Mouse (Mus musculus): ENCODE measurements around the gene Slit2. TPM values are rescaled to one million over a fixed set of nuclear protein-coding genes. Genes with fewer than 3 reads are reported as not detected.

Slit2 gene
- polyA plus RNA-seq, 1 experiment from 2014 or later = 47.2 TPM

DNA sequence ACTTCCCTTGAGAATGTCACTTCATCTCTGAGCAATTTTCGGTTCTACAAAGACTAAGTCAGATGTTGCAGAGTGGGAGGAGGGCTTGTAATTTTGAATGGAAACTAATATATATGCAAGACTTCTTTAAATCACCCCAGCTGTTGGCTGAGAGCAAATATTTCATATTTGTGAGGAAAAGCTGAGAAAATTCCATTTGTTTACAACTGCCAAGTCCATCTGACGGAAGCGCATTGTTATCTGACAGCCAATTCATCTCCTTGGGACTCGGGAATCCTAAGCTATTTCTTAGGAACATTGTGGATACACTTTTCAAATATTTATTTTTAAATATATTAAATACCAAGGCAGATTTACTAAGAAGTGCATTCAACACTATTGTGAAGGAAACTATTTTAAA is 8.0 kb downstream of the Slit2 start:
- no peak overlapping the region for H3K4me2 ChIP-seq
- no peak for ATAC-seq (ENCODE audit: low read depth)

GRCm38 (mm10) chr5:48003708-48004415 is 20.9 kb downstream of the Slit2 start:
- Histone ChIP-seq H3K4me1 (replicated peaks) (peaks cover 5% of the 10 kb centered on the region), H3K9ac (no peak overlapping the region), H3K27me3 (no peaks in the 10 kb centered on the region), H3K4me3 (no peak overlapping the region), H3K27ac (replicated peaks) (no peak overlapping the region), H3K36me3 (no peaks in the 10 kb centered on the region), H3K9me3 (no peaks in the 10 kb centered on the region), H3K4me2 (no peak overlapping the region)
- no peak for ATAC-seq (ENCODE audit: low read depth)
- 50% methylated on average over 12 of the region's 12 CpGs for WGBS

More for the DNA sequence above, 8.0 kb downstream of the Slit2 start:
- no peak overlapping the region for H3K9ac ChIP-seq
- no peaks in the 10 kb centered on the region for H3K9me3 ChIP-seq
- H3K27me3 ChIP-seq = no peaks in the 10 kb centered on the region
- WGBS = 82% methylated on average over 4 of the region's 4 CpGs
- no peak overlapping the region for H3K4me3 ChIP-seq
- peaks cover 8% of the 10 kb centered on the region; the same call in 1 of the 2 replicates for H3K36me3 ChIP-seq
- peaks cover 27% of the 10 kb centered on the region for H3K4me1 ChIP-seq (replicated peaks)
- H3K27ac ChIP-seq (replicated peaks) = no peak overlapping the region

DNA sequence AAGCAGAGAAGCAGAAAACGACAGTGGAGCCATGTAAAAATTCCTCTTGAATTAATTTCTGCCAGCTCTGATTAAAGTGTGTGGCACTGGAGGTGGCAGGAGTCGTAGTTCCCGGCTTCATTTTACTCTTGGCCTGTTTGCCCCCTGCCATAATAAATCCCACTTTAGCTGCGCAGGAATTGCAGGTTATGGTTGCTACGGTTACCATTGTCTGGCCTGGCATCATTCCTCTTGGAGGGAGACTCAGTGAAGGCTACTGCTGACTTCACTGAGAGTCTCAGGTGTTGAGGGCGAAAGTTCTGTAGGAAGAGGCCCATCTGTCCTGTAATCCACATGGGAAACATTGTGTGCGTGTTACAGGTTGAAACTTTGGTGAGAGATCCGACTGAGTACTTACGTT is 22.6 kb downstream of the Slit2 start:
- Histone ChIP-seq H3K4me3 (no peak overlapping the region), H3K9me3 (no peaks in the 10 kb centered on the region), H3K36me3 (no peaks in the 10 kb centered on the region), H3K9ac (no peak overlapping the region), H3K27me3 (no peaks in the 10 kb centered on the region), H3K4me2 (no peak overlapping the region), H3K27ac (replicated peaks) (no peak overlapping the region), H3K4me1 (replicated peaks) (peaks cover 5% of the 10 kb centered on the region)
- no peak for ATAC-seq (ENCODE audit: low read depth)
- 38% methylated on average over 9 of the region's 9 CpGs for WGBS

- ATAC-seq (ENCODE audit: low read depth) = no peak
- Histone ChIP-seq H3K4me2 (no peak overlapping the region), H3K9ac (no peak overlapping the region), H3K27ac (replicated peaks) (no peak overlapping the region), H3K9me3 (no peaks in the 10 kb centered on the region), H3K36me3 (no peaks in the 10 kb centered on the region), H3K4me3 (no peak overlapping the region), H3K27me3 (no peaks in the 10 kb centered on the region), H3K4me1 (replicated peaks) (peaks cover 5% of the 10 kb centered on the region)
Observed at GRCm38 (mm10) chr5:48006059-48006458, 23.1 kb downstream of the Slit2 start.

GRCm38 (mm10) chr5:48023441-48023840 is 40.5 kb downstream of the Slit2 start:
- WGBS = 74% methylated on average over 4 of the region's 4 CpGs
- Histone ChIP-seq H3K4me1 (replicated peaks) (no peaks in the 10 kb centered on the region), H3K36me3 (no peaks in the 10 kb centered on the region), H3K27ac (replicated peaks) (no peak overlapping the region), H3K4me3 (no peak overlapping the region), H3K27me3 (no peaks in the 10 kb centered on the region), H3K9ac (no peak overlapping the region), H3K4me2 (no peak overlapping the region), H3K9me3 (no peaks in the 10 kb centered on the region)
- ATAC-seq (ENCODE audit: low read depth) = no peak

DNA sequence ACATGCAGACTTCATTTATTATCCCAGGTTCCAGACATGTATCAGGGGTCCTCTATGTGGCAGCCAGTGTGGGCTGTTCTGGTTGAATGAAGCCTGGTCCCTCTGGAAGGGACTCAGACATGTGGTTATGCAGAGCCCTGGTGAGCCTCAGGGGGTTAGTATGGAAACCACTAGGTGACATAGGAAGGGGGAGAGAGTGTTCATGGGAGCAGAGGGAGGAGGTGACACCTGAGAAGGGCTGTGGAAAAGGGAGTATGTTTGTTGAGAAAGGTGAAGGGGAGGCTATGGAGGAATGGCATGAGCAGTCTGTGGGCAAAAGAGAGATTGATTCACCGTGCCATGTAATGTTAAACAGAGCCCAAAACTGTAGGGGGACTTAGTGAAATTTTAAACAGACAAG is 51.9 kb downstream of the Slit2 start:
- H3K27ac ChIP-seq (replicated peaks) = 0 out of 2 replicates have a peak overlapping the region, but pooled peaks have one; percentile 6
- H3K36me3 ChIP-seq = no peaks in the 10 kb centered on the region
- no peak overlapping the region for H3K4me2 ChIP-seq
- whole genome bisulfite sequencing = 84% methylated on average over 1 of the region's 1 CpGs
- no peak overlapping the region for H3K9ac ChIP-seq
- no peaks in the 10 kb centered on the region for H3K9me3 ChIP-seq
- H3K4me1 ChIP-seq (replicated peaks) = peaks cover 5% of the 10 kb centered on the region; the same call in 1 of the 2 replicates
- no peaks in the 10 kb centered on the region for H3K27me3 ChIP-seq
- ATAC-seq (ENCODE audit: low read depth) = no peak
- no peak overlapping the region for H3K4me3 ChIP-seq

DNA sequence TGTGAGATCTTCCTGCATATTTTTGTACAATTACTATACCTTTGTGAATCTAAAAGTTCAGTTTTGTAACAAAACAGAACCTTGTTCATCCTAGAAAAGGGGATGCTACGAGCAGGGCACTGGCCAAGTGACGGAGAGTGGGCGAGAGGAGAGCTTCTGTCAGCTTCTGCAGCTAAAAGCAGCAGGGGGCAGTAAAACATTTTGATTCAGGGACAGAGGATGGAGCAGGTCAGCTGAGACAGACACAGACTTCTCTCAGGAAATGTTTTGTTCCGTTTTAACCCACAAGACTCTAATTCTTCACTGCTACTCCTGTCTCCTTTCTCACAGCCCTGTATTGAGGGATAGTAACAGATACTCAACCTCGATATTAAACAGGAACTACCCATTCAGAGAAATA is 55.1 kb downstream of the Slit2 start:
- H3K4me1 ChIP-seq (replicated peaks) = peaks cover 5% of the 10 kb centered on the region; the same call in 1 of the 2 replicates
- 46% methylated on average over 5 of the region's 5 CpGs for WGBS
- H3K27me3 ChIP-seq = no peaks in the 10 kb centered on the region
- no peak overlapping the region for H3K9ac ChIP-seq
- H3K27ac ChIP-seq (replicated peaks) = no peak overlapping the region
- no peak overlapping the region for H3K4me3 ChIP-seq
- peak; percentile 43; the same call in 1 of the 2 replicates for ATAC-seq (ENCODE audit: low read depth)
- no peaks in the 10 kb centered on the region for H3K36me3 ChIP-seq
- no peaks in the 10 kb centered on the region for H3K9me3 ChIP-seq
- no peak overlapping the region for H3K4me2 ChIP-seq

DNA sequence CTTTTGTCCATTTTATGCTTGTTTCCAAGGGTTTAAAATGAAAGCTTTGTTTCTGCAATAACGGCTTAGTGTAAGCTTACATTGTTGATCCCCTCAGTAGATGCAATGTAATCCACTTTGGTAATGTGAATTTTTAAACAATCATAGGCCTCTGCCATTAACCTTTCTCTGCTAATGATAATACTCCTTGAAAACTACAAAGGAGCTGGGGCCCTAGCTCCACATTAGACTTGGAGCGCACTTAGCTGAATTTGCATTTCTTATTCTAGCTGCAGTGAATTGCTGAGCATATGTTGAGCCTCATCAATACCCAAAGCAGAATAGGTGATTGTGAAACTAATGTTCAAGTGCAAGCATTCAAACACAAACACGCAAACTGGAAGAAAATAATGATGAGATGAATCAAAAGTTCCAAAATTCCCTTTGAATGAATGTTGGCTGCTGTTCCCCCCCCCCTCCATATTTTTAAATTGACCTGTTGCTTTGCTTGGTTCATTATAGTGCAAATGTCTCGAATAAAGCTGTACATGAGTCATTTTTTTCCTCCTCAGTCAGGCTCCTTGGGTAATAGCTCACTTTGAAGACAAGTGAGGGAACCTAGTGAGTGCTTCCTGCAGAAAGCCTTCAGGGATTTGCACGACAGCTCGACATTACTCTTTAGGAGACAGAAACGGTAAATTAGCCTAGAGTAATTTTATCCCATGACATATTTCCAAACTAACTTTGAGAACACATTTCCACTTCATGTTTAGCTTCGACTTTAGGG is 66.2 kb downstream of the Slit2 start:
- ATAC-seq (ENCODE audit: low read depth) = no peak
- 37% methylated on average over 8 of the region's 8 CpGs for WGBS
- no peaks in the 10 kb centered on the region for H3K27me3 ChIP-seq
- H3K4me1 ChIP-seq (replicated peaks) = peaks cover 15% of the 10 kb centered on the region
- no peak overlapping the region for H3K4me3 ChIP-seq
- no peaks in the 10 kb centered on the region for H3K36me3 ChIP-seq
- no peaks in the 10 kb centered on the region for H3K9me3 ChIP-seq
- no peak overlapping the region for H3K27ac ChIP-seq (replicated peaks)
- H3K4me2 ChIP-seq = no peak overlapping the region
- H3K9ac ChIP-seq = no peak overlapping the region

- Histone ChIP-seq H3K9me3 (no peaks in the 10 kb centered on the region), H3K4me3 (no peak overlapping the region), H3K36me3 (no peaks in the 10 kb centered on the region), H3K27ac (replicated peaks) (no peak overlapping the region), H3K27me3 (no peaks in the 10 kb centered on the region), H3K4me2 (no peak overlapping the region), H3K4me1 (replicated peaks) (peaks cover 15% of the 10 kb centered on the region), H3K9ac (no peak overlapping the region)
- 46% methylated on average over 5 of the region's 5 CpGs for WGBS
- no peak for ATAC-seq (ENCODE audit: low read depth)
Observed at GRCm38 (mm10) chr5:48050637-48051314, 67.8 kb downstream of the Slit2 start.

DNA sequence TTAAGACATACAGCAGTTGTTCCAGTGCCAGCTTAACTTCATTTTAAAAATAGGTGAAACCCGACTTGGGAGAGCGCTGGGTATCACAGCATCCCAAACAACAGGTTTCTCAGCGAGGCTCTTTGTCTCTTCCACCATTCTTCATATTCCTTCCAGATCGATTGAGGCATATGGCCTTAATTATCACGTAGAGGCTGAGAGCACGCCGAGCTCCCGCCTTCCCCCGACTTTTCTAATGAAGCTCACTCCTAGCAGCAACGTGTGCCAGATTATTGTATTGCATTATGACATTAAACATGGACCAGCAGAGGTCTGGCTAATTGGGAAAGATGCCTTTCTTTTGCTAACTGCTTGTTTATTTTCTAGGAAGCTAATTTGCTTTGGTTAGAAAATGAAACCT is 75.7 kb downstream of the Slit2 start:
- H3K27me3 ChIP-seq = no peaks in the 10 kb centered on the region
- no peaks in the 10 kb centered on the region for H3K9me3 ChIP-seq
- no peaks in the 10 kb centered on the region for H3K36me3 ChIP-seq
- H3K4me1 ChIP-seq (replicated peaks) = 0 out of 2 replicates have a peak, but pooled peaks cover 8% of the 10 kb centered on the region
- H3K9ac ChIP-seq = no peak overlapping the region
- peak overlapping the region; percentile 24 for H3K4me2 ChIP-seq
- peak overlapping the region; percentile 24; the same call in 1 of the 2 replicates for H3K27ac ChIP-seq (replicated peaks)
- 57% methylated on average over 10 of the region's 10 CpGs for WGBS
- peak; percentile 67; the same call in 1 of the 2 replicates for ATAC-seq (ENCODE audit: low read depth)
- no peak overlapping the region for H3K4me3 ChIP-seq

DNA sequence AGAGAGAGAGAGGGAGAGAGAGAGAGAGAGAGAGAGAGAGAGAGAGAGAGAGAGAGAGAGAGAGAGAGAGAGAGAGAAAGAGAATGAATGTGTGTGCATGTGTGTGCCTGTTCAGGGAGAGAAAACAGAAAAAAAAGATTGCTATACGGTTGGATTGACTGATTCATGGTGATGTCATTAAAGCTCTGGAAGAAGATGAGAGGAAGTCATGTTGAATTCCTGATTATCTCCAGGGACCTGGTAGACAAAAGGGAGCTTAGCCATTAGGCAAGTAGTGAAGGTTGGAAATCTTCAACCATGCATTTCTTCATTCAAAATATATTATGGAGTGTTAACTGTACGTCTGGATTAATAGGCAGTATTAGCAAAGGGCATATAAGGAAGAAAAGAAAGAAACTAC is 77.8 kb downstream of the Slit2 start:
- ATAC-seq (ENCODE audit: low read depth) = no peak
- 0 out of 2 replicates have a peak, but pooled peaks cover 8% of the 10 kb centered on the region for H3K4me1 ChIP-seq (replicated peaks)

DNA sequence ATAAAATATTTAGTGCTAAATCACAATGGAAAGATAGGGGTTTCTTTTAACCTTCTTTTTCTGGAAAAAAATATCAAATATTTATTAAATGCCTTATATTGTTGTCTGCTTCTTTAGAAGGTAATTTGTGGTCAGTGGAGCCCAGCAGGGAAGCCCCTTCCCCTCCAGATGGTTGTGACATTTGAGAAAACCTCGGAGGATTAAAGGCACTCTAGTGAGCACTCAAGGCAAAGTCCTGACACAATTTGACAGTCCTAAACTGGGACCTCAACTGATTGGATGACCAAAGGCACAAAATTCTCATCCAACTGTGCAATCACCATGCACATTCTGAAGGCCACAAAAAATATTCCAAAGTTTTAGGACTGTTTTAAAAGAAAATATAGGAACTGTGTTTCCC is 95.8 kb downstream of the Slit2 start:
- no peaks in the 10 kb centered on the region for H3K27me3 ChIP-seq
- H3K27ac ChIP-seq (replicated peaks) = no peak overlapping the region
- H3K9me3 ChIP-seq = no peaks in the 10 kb centered on the region
- no peak overlapping the region for H3K4me3 ChIP-seq
- peaks cover 5% of the 10 kb centered on the region; the same call in 1 of the 2 replicates for H3K4me1 ChIP-seq (replicated peaks)
- H3K9ac ChIP-seq = no peak overlapping the region
- no peak overlapping the region for H3K4me2 ChIP-seq
- no peaks in the 10 kb centered on the region for H3K36me3 ChIP-seq
- no peak for ATAC-seq (ENCODE audit: low read depth)
- 47% methylated on average over 1 of the region's 1 CpGs for WGBS

More for the DNA sequence above, 77.8 kb downstream of the Slit2 start:
- Histone ChIP-seq H3K4me2 (no peak overlapping the region), H3K9ac (no peak overlapping the region), H3K27ac (replicated peaks) (no peak overlapping the region), H3K9me3 (no peaks in the 10 kb centered on the region), H3K4me3 (no peak overlapping the region), H3K36me3 (no peaks in the 10 kb centered on the region), H3K27me3 (no peaks in the 10 kb centered on the region)
- 29% methylated on average over 2 of the region's 2 CpGs for WGBS

All from neural tube, embryonic 13.5 days (tissue).